Mouse (Mus musculus) mesoderm, embryonic 11.5 days (tissue): Measurements from ENCODE around the gene Afap1.

Experiments
- DNase-seq: peaks from one replicate; pipeline ENCODE4 v3.0.0-alpha.2; 2012; ENCODE audit warnings: low read depth, low spot score

The Afap1 gene

DNA sequence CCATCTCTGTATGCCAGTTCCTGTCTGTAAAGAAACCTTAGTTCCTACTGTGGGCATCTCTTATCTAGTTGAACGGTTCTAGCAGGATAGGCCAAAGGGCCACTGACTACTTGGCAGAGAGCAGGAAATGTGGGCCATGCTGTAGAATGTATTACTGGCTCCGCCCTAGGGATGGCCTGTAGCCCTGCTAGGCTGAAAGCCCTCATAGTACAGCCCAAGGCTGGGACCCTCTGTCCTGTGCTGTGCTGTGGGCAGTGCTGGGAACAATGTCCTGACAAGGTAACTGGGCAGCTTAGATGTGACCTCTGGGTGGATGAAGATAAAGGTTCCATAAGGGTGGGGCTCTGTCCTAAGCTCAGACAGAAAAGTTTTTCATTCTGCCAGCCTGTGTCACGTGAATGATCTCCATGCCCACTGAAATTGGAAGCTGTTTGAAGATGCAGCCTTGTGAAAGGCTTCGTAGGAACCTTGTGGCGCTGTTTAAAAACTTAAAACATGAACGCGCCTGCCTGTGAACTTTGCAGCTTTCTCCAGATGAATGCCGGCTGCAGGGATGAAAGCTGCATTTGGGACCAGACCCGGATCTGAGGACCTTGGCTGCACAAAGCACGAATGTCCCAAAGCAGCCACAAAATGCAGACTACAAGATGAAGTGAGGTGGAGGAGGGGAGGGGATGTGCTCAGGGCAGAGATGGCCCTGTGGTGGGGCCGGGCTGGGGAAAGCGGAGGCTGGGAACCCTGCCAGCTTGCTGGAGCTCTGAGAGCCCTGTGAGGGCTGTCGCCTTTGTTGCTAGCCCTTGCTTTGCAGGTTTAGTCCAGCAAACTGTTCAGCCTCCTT is 147.5 kb downstream of the Afap1 start:
- DNase-seq: no peak

DNA sequence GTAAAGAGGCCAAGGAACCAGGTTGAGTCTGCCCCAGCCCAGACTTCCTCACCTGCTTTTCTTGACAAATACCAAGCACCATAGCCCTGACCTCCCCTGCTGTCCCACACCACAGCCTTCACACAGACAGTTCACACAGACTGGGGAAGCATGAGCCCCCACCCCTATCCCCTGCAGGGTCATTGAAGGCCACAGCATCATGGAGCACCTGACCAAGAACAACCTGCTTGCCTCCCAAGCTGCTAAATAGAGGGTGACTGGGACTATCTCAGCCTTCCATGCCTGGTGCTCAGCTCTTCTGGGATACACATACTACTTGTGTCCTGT is 148.1 kb downstream of the Afap1 start:
- no peak for DNase-seq

DNA sequence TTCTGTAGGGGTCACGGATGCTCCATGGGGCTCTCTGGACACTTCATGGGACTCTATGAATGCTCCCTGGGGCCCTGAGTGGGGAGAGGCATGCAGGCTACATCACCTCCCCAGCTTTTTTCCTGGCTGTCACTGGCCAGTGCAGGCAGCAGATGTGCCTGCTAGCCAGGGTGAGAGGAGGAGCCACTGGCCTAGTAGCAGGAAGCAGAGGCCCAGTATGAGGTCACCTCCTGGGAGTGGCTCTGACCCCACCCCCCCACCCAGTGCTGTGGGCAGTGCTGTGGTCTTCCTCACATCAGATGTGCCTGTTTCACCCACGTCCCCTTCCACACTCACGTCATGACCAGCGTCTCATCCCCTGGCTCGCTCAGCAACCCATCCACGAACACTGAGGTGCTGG is 148.6 kb downstream of the Afap1 start:
- no peak for DNase-seq

DNA sequence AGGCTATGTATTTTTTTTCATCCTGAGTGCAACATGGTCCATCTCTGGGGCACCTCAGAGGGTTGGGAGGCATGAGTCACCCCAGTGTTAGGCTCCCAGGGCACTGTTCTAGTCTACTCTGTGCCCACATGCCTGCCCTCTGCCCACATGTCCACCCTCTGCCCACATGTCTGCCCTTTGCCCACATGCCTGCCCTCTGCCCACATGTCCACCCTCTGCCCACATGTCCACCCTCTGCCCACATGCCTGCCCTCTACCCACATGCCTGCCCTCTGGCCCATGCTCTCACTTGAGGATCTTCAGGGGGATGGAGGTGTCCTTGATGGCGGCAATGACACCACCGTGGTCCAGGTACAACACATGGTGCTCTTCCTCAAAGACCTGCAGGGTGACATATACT is 150.0 kb downstream of the Afap1 start:
- no peak for DNase-seq
